Mouse (Mus musculus) kidney, adult 2 months (tissue): Measurements from ENCODE around the gene Cstf1.

Experiments used
- CTCF ChIP-seq: fragments of 200-500 bp; conservative IDR thresholded peaks from 2 replicates; pipeline ENCODE4 v1.5.1; 2011; ENCODE audit warnings: low read depth, mild to moderate bottlenecking, control low read depth, low read length, moderate library complexity, mixed read lengths; ENCODE audit not compliant: insufficient read depth, insufficient read length
- POLR2A ChIP-seq: fragments of 200-500 bp; IDR thresholded peaks from one replicate; pipeline ENCODE4 v1.6.1; 2011; ENCODE audit warnings: low read depth, low read length, control low read depth

DNA sequence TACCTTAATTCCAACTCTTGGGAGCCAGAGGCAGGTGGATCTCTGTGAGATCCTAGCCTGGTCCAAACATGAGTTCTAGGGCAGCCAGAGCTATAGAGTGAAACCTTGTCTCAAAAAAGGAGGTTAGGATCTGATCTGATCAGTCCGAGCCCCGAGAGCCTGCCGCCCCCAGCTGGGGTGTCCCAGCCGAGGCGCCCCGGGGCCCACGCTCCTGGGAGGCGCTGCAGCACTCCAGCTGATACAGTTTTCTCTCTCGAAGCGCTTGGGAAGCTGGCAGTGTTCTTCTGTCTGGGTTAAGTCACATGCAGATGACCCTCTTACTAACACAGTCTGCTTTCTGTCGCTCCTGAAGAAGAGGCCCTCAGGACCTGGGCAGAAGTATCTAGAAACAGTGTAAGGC lies 10.9 kb downstream of the Cstf1 start:
- TF ChIP-seq POLR2A = no peak
- no peak for TF ChIP-seq CTCF
